Mouse (Mus musculus) cerebellum, adult 2 months (tissue): ENCODE results near the gene Dnajb7.

Experiments
- CTCF ChIP-seq: fragments of 200-500 bp; IDR thresholded peaks from 2 replicates; pipeline ENCODE4 v1.5.1; 2011; ENCODE audit warnings: low read depth, mild to moderate bottlenecking, control low read depth, low read length, moderate library complexity, borderline replicate concordance; ENCODE audit not compliant: insufficient read depth
- POLR2A ChIP-seq: fragments of 200-500 bp; IDR thresholded peaks from 2 replicates; pipeline ENCODE4 v1.6.1; 2011; ENCODE audit warnings: low read length, control low read depth, borderline replicate concordance; ENCODE audit not compliant: insufficient read depth

DNA sequence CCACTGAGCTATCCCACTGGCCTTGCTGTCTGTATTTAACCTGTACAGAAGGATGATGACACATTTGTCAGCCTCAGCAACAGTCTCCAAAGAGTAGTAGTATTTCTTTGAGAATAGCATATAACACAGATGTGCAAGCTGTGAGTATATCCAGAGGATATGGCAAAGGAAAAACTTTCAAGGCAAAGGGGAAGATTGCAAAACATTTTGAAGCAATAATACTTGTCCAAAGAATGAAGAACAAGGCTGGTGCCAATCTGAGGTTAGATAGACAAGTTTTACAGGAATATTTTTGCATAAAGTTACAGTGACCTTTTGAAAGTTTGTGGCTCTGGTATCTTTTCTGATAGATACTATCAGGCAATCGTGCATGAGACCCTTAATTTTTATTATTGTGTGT lies 23.1 kb upstream of the Dnajb7 start:
- no peak for TF ChIP-seq POLR2A
- TF ChIP-seq CTCF = no peak
